Comparison of ENCODE assay signal across 7 mouse cellular contexts in genomic region chr3:109341631-109342030, GRCm38 (mm10). TPM values are rescaled to one million over a fixed set of nuclear protein-coding genes. Genes with fewer than 3 reads are reported as not detected.
A peak's percentile ranks its signal among the peaks of the same experiment; 100 is the strongest.
DNase-seq lines count a peak whose midpoint lies in the region; ATAC-seq and TF ChIP-seq lines count a peak whose summit lies in the region.

No protein-coding gene starts in this region.

- H3K4me1 ChIP-seq in CH12.LX (ENCODE audit: control insufficient read depth in 1 of 2, insufficient read depth in 2 of 2), result peaks cover 0 to 8% of the 10 kb centered on the region in 2 experiments; a peak in 2 of 4 replicates
- no peaks in the 10 kb centered on the region for H3K4me1 ChIP-seq in hindbrain, postnatal 0 days (ENCODE audit: insufficient read depth, low read length)
- peaks cover 0 to 3% of the 10 kb centered on the region in 2 experiments; a peak in 1 of 4 replicates for H3K4me1 ChIP-seq in liver, embryonic 14.5 days (replicated peaks; ENCODE audit: control insufficient read depth in 2 of 2, insufficient read depth in 2 of 2, low read length in 1 of 2)

- no peak for TF ChIP-seq POLR2A in CH12.LX (IDR thresholded peaks at IDR 0.05; ENCODE audit: low read depth, low read length)
- no peak for TF ChIP-seq POLR2A in myocyte (IDR thresholded peaks at IDR 0.05; ENCODE audit: insufficient read length, low read depth)

- H3K27ac ChIP-seq in CH12.LX (ENCODE audit: insufficient read depth, low read depth), result no peak overlapping the region
- H3K27ac ChIP-seq in hindbrain, postnatal 0 days, result no peak overlapping the region
- no peak overlapping the region for H3K27ac ChIP-seq in liver, embryonic 14.5 days

- no peaks in the 10 kb centered on the region for H3K27me3 ChIP-seq in CH12.LX (replicated peaks)
- H3K27me3 ChIP-seq in hindbrain, postnatal 0 days (ENCODE audit: insufficient read depth, low read length), result no peaks in the 10 kb centered on the region
- H3K27me3 ChIP-seq in liver, embryonic 14.5 days (ENCODE audit: control insufficient read depth, insufficient read depth, low read length), result peaks cover 28% of the 10 kb centered on the region
- no peaks in the 10 kb centered on the region for H3K27me3 ChIP-seq in myocyte (ENCODE audit: control insufficient read depth, insufficient read depth, insufficient read length)

- no peak overlapping the region for H3ac ChIP-seq in myocyte (ENCODE audit: control insufficient read depth, insufficient read length)

- H3K79me2 ChIP-seq in CH12.LX (replicated peaks; ENCODE audit: control insufficient read depth, extremely low read depth, insufficient read depth, poor library complexity, severe bottlenecking) (no peaks in the 10 kb centered on the region), myocyte (ENCODE audit: control insufficient read depth, insufficient read depth) (peaks cover 16% of the 10 kb centered on the region)

- no peak for ATAC-seq in hindbrain, postnatal 0 days
- peak; percentile 19; the same call in 1 of the 2 replicates for ATAC-seq in liver, embryonic 14.5 days (ENCODE audit: insufficient read depth)

- peaks cover 11% of the 10 kb centered on the region for H3K9me3 ChIP-seq in CH12.LX (replicated peaks; ENCODE audit: low read length)
- no peaks in the 10 kb centered on the region for H3K9me3 ChIP-seq in hindbrain, postnatal 0 days (ENCODE audit: low read length)
- H3K9me3 ChIP-seq in liver, embryonic 14.5 days (ENCODE audit: control insufficient read depth, low read length), result no peaks in the 10 kb centered on the region

- no peak for TF ChIP-seq CTCF in CH12.LX (conservative IDR thresholded peaks at IDR 0.05 in 1 of 2, IDR thresholded peaks at IDR 0.05 in 1 of 2; ENCODE audit: low read depth in 2 of 2, low read length in 2 of 2)
- TF ChIP-seq CTCF in hindbrain, postnatal 0 days (IDR thresholded peaks at IDR 0.05; ENCODE audit: low read depth), result no peak
- TF ChIP-seq CTCF in liver, embryonic 14.5 days (IDR thresholded peaks at IDR 0.05; ENCODE audit: low read depth), result no peak

- TF ChIP-seq EP300 in CH12.LX (IDR thresholded peaks at IDR 0.05; ENCODE audit: low read length), result no peak
- no peak for TF ChIP-seq EP300 in liver, embryonic 14.5 days (IDR thresholded peaks at IDR 0.05; ENCODE audit: low read depth)

- no peak overlapping the region for H3K9ac ChIP-seq in CH12.LX (ENCODE audit: insufficient read depth, low read depth)
- H3K9ac ChIP-seq in hindbrain, postnatal 0 days (replicated peaks; ENCODE audit: low read length), result peak overlapping the region; percentile 68
- H3K9ac ChIP-seq in liver, embryonic 14.5 days (replicated peaks), result no peak overlapping the region

- TF ChIP-seq RAD21 in CH12.LX (IDR thresholded peaks at IDR 0.05; ENCODE audit: low read depth, low read length), result no peak

- in situ Hi-C loops in CH12.LX (cut with MboI; ENCODE audit: low pct_ligation_motif_present, low pct_unique_long_range_greater_than_20kb, low sequenced_read_pairs), result no loop called here

- H3K4me2 ChIP-seq in CH12.LX (ENCODE audit: insufficient read depth, low read depth, poor library complexity, severe bottlenecking), result no peak overlapping the region
- H3K4me2 ChIP-seq in hindbrain, postnatal 0 days (ENCODE audit: low read depth, low read length), result peak overlapping the region; percentile 92
- H3K4me2 ChIP-seq in liver, embryonic 14.5 days (ENCODE audit: low read depth), result peak overlapping the region; percentile 69
- peak overlapping the region; percentile 77 for H3K4me2 ChIP-seq in myocyte (ENCODE audit: low read depth)

- WGBS in hindbrain, postnatal 0 days, result 7% methylated on average over 8 of the region's 8 CpGs
- 1% methylated on average over 8 of the region's 8 CpGs for WGBS in liver, embryonic 14.5 days (ENCODE audit: insufficient replicate concordance)

- dilution Hi-C loops in CH12.LX (cut with MboI; ENCODE audit: extremely low pct_ligation_motif_present, extremely low pct_unique_long_range_greater_than_20kb, low sequenced_read_pairs), result no loop called here

- peak; percentile 31 for DNase-seq in CH12.LX (ENCODE audit: extremely low read depth)
- DNase-seq in adrenal gland, postnatal 10 days, result peak; percentile 39
- DNase-seq in forelimb bud, embryonic 11.5 days (ENCODE audit: low read depth, low spot score), result peak; percentile 32
- peak; percentile 27 for DNase-seq in hindbrain, postnatal 0 days (ENCODE audit: low spot score)
- DNase-seq in liver, embryonic 14.5 days (ENCODE audit: low read depth in 3 of 3, low spot score in 3 of 3), result no peak
- peak; percentile 77 for DNase-seq in thymus, postnatal 14 days

- H3K4me3 ChIP-seq in CH12.LX (replicated peaks in 1 of 3; ENCODE audit: low read depth in 2 of 3, low read length in 2 of 3, poor library complexity in 1 of 3) (no peak overlapping the region), myocyte (peak overlapping the region; percentile 38)
- peak overlapping the region; percentile 77 for H3K4me3 ChIP-seq in hindbrain, postnatal 0 days (ENCODE audit: low read length)
- H3K4me3 ChIP-seq in liver, embryonic 14.5 days (ENCODE audit: insufficient read depth in 1 of 2, low read depth in 2 of 2, low read length in 2 of 2), result peak overlapping the region; percentile 46 to 50

- H3K36me3 ChIP-seq in CH12.LX (replicated peaks in 1 of 2; ENCODE audit: control insufficient read depth in 1 of 2, insufficient read depth in 1 of 2, low read length in 1 of 2), result no peaks in the 10 kb centered on the region
- H3K36me3 ChIP-seq in hindbrain, postnatal 0 days (ENCODE audit: insufficient read depth, low read length), result no peaks in the 10 kb centered on the region
- H3K36me3 ChIP-seq in liver, embryonic 14.5 days (replicated peaks; ENCODE audit: control insufficient read depth, insufficient read depth, low read depth), result no peaks in the 10 kb centered on the region
- H3K36me3 ChIP-seq in myocyte (ENCODE audit: control insufficient read depth, insufficient read depth), result no peaks in the 10 kb centered on the region

TF ChIP-seq in CH12.LX, 34 proteins besides CTCF, POLR2A, EP300 and RAD21:
- TF ChIP-seq BHLHE40 (IDR thresholded peaks at IDR 0.05; ENCODE audit: low read depth, low read length), result peak; percentile 36; the same call in 1 of the 2 replicates
- TF ChIP-seq NRF1 (IDR thresholded peaks at IDR 0.05; ENCODE audit: low read depth, low read length), result no peak
- no peak for TF ChIP-seq USF1 (IDR thresholded peaks at IDR 0.05; ENCODE audit: low read depth, low read length)

TF ChIP-seq in myocyte, 11 proteins besides CTCF, POLR2A, EP300 and RAD21:
- TF ChIP-seq TCF12 (IDR thresholded peaks at IDR 0.05; ENCODE audit: insufficient read depth, poor library complexity, severe bottlenecking) (no peak), MYOG (IDR thresholded peaks at IDR 0.05; ENCODE audit: control insufficient read depth in 1 of 3, insufficient read depth in 1 of 3, insufficient read length in 2 of 3, low read depth in 2 of 3) (no peak), E2F4 (IDR thresholded peaks at IDR 0.05; ENCODE audit: insufficient read depth) (no peak), SRF (IDR thresholded peaks at IDR 0.05; ENCODE audit: control insufficient read depth, insufficient read length, low read depth) (no peak), CEBPB (IDR thresholded peaks at IDR 0.05; ENCODE audit: insufficient read depth, poor library complexity, severe bottlenecking) (no peak), TCF3 (IDR thresholded peaks at IDR 0.05; ENCODE audit: insufficient read length, low read depth) (no peak), USF1 (IDR thresholded peaks at IDR 0.05; ENCODE audit: low read depth) (no peak), MAX (IDR thresholded peaks at IDR 0.05; ENCODE audit: low read depth) (no peak), REST (IDR thresholded peaks at IDR 0.05; ENCODE audit: insufficient read depth, insufficient read length) (no peak), POLR2AphosphoS2 (IDR thresholded peaks at IDR 0.05; ENCODE audit: insufficient read length, low read depth) (no peak), MYOD1 (IDR thresholded peaks at IDR 0.05; ENCODE audit: control insufficient read depth in 1 of 3, insufficient read length in 2 of 3, low read depth in 2 of 3) (no peak)

RNA-seq across cellular contexts. Expression of gene Vav3, which starts 1.2 kb away (rescaled TPM):
- total RNA-seq in CH12.LX (2012; rRNA removed), result 0.08 and 0.13 TPM in 2 replicates
- total RNA-seq in CH12.LX (2014; rRNA removed), result not detected in 2 replicates
- not detected in 2 replicates for polyA plus RNA-seq in CH12.LX (2012; ENCODE audit: insufficient read length, low read depth)
- total RNA-seq in adrenal gland, postnatal 10 days (2021), result 1 to 10 TPM; 5.7 to 6.2 TPM
- total RNA-seq in hindbrain, postnatal 0 days (2014; rRNA removed), result 7.3 and 10.1 TPM in 2 replicates
- polyA plus RNA-seq in hindbrain, postnatal 0 days (2015; fragmentation: Nextera tagmentation; extraction: Ambion mirVana), result 6.7 and 8.2 TPM in 2 replicates
- polyA plus RNA-seq in liver, embryonic 14.5 days (2012; rRNA removed), result 0.61 and 1.2 TPM in 2 replicates
- polyA plus RNA-seq in liver, embryonic 14.5 days (2014; fragmentation: Nextera tagmentation; extraction: Ambion mirVana), result 2.5 and 2.8 TPM in 2 replicates
- 0.95 TPM for polyA plus RNA-seq in myocyte (2012; fragmentation: generic; extraction: Trizol)

Comparison
In these comparisons a context has a peak if more than half of its experiments do, and no peak if none do; other contexts are left out.
1. DNase-seq: peak in CH12.LX (single experiment), adrenal gland, postnatal 10 days (single experiment), forelimb bud, embryonic 11.5 days (single experiment), hindbrain, postnatal 0 days (single experiment) and thymus, postnatal 14 days (single experiment); none in liver, embryonic 14.5 days (0 of 3).
2. H3K4me3 ChIP-seq: peak in hindbrain, postnatal 0 days (single experiment), liver, embryonic 14.5 days (2 of 2) and myocyte (single experiment); none in CH12.LX (0 of 3).